Mouse (Mus musculus): ENCODE measurements around the gene Ccnd3. TPM values are rescaled to one million over a fixed set of nuclear protein-coding genes. Genes with fewer than 3 reads are reported as not detected.

Gene Ccnd3
- total RNA-seq (2023): 100 to 1,000 TPM; 497 to 529 TPM

DNA sequence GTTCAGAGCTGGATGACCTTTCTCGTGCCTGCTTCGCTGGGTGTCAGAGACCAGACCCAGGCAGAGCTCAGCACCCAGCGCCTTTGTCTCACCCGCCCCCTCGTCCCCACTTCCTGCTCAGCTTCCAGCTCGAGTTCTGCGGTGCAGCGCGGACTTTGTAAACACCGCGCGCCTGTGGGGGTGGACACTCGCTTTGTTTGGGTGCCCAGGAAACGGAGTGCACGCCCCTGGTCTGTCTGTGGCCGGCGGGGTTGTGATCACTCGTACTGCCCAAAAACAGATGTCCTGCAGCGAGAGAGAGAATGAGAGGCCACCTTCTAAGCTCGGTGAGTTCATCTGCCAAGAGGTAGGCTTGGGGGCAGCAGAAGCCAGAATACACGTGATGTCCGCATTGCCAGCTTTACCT lies at the start of gene Ccnd3:
Gene Ccnd3 (plus strand): TSS at position 111 of the 406 bp plus-strand sequence.

DNA sequence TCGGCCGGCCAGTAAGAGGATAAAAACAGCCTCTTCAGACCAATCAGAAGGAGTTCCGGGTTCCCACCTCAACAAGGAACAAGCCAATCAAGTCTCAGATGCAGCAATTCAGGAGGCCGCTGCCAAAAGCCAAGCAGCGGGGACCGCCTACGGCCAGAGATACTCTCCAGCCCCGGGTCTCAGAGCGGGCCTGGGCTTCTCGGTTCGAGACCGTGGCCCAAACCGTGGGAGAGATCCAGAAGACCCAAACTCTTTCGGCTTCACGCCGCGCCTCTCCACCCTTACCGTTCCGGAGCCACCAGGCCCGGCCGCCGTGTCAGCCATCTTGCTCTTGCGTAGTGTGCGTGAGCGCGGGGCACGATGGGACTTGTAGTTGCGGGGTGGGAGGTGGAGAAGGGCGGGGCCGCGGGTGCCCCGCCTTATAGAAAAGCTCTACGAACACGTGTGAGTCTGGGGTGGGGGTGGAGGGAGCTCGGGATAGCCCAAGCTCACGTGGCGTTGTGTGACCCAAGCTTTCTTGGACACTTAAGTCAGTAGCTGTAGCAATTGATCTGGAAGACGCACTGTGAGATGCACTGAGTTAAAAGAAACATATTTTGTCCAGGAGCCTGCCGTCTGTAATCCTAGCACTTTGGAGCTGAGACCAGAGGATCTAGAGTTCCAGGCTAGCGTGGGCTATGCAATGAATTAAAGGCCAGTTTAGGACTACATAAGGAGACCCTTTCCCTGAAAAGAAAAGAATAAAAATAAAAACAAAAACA lies 2.7 kb upstream of the Ccnd3 start, which contains the start of gene Taf8:
Gene Taf8 (minus strand): TSS at position 347 of the 761 bp plus-strand sequence.

DNA sequence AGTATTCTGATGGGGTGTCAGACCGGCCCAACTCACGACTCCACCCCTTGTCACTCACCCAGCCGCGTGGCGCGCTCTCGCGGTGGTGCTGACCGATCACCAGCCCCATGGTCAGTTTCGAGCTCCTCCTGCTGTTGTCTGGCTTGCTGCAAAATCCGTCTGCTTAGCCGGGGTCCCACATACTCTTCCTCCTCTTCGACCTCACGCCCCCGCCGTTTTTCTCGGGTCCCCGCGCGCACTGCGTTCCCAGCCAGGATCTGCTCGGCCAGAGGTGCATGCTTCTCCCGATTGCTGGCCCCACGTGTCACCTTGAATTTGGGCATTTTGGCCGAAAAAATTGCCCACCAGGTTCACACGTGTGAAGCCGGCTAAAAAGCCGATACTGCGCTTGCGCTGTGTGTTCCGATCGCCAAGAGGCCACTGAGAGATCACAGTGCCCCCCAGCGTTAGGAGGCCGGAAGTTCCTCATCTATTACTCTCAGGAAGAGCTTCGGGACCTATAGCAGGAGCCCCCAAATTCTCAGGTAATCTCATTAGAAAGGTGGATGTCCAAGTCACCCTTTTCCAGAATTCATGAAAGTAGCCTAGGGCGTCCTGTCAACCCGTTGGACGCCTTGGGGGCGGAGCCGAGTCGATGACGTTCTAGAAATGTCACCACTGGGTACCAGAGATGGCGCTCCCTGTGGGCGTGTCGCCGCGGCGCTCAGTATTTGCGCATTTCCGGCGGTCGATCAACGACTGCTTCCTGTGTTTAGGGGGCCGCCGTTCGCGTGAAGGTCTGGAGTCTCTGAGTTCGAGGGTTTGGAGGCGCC lies 106.2 kb downstream of the Ccnd3 start, which contains the start of the genes Bysl, Med20 and Gm20517:
Gene Bysl (minus strand): TSS at position 644 of the 812 bp plus-strand sequence.
Gene Med20 (plus strand): TSS at position 734 of the 812 bp plus-strand sequence.
Gene Gm20517 (plus strand): TSS at position 741 of the 812 bp plus-strand sequence.

DNA sequence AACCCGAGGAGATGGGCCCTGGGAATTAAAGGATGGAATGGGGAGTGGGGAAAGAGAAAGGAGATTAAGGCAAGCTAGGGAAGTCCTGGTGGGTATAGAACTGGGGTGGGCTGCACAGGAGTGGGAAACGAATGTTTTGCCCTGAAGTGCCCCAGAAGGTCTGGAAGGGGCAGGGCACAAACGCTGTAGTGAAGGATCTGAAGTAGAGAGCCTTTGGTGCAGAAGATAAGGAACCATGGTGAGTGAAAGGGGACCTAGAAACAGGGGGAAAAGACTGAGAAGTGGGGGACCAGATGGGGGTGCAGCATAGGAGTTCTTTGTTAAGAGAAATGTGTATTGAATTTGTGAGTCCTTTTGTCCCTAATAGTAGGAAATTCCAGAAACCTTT lies 125.8 kb downstream of the Ccnd3 start, which contains the start of gene Usp49:
Gene Usp49 (plus strand): TSS at position 13 of the 388 bp plus-strand sequence.

Other genes starting within 250 kb of the Ccnd3 start
- 10 to 100 TPM in 1 of 2 experiments, 1 to 10 TPM in 1; 9.5 to 11.4 TPM for gene Mrps10, start 136.2 kb upstream of the Ccnd3 start, total RNA-seq (2023)
- gene Guca1b, start 119.7 kb upstream of the Ccnd3 start, total RNA-seq (2023): under 1 TPM; 0.24 to 0.39 TPM
- gene Guca1a, start 104.5 kb upstream of the Ccnd3 start, total RNA-seq (2023): 1 to 10 TPM; 3.4 to 4.1 TPM
- gene AI661453, start 68.4 kb upstream of the Ccnd3 start, total RNA-seq (2023): under 1 TPM; 0.18 to 0.84 TPM
- not detected for gene 1700001C19Rik, start 67.7 kb upstream of the Ccnd3 start, total RNA-seq (2023)
- gene Taf8, start 2.8 kb upstream of the Ccnd3 start, total RNA-seq (2023): 10 to 100 TPM; 30.3 to 33.3 TPM
- 1 to 10 TPM; 9.1 to 9.2 TPM for gene Bysl, start 106.4 kb downstream of the Ccnd3 start, total RNA-seq (2023)
- gene Med20, start 106.5 kb downstream of the Ccnd3 start, total RNA-seq (2023): 10 to 100 TPM; 47.2 to 62.3 TPM
- gene Gm20517, start 106.5 kb downstream of the Ccnd3 start, total RNA-seq (2023): 1 to 10 TPM; 3.9 to 6.0 TPM
- 1 to 10 TPM; 7.2 to 7.6 TPM for gene Usp49, start 125.6 kb downstream of the Ccnd3 start, total RNA-seq (2023)
- gene Tomm6, start 183.3 kb downstream of the Ccnd3 start, total RNA-seq (2023): 100 to 1,000 TPM; 141 to 148 TPM
- under 1 TPM in 1 of 2 experiments, not detected in 1; 0.26 TPM for gene Frs3, start 184.0 kb downstream of the Ccnd3 start, total RNA-seq (2023)
- under 1 TPM in 1 of 2 experiments, not detected in 1; 0.22 TPM for gene Gm21981, start 189.4 kb downstream of the Ccnd3 start, total RNA-seq (2023)
- gene Prickle4, start 189.7 kb downstream of the Ccnd3 start, total RNA-seq (2023): not detected
- gene Pgc, start 221.8 kb downstream of the Ccnd3 start, total RNA-seq (2023): not detected
- 10 to 100 TPM; 85.4 to 97.3 TPM for gene Tfeb, start 232.0 kb downstream of the Ccnd3 start, total RNA-seq (2023)